Comparison of ENCODE assay signal across 17 mouse cellular contexts in the genomic region with DNA sequence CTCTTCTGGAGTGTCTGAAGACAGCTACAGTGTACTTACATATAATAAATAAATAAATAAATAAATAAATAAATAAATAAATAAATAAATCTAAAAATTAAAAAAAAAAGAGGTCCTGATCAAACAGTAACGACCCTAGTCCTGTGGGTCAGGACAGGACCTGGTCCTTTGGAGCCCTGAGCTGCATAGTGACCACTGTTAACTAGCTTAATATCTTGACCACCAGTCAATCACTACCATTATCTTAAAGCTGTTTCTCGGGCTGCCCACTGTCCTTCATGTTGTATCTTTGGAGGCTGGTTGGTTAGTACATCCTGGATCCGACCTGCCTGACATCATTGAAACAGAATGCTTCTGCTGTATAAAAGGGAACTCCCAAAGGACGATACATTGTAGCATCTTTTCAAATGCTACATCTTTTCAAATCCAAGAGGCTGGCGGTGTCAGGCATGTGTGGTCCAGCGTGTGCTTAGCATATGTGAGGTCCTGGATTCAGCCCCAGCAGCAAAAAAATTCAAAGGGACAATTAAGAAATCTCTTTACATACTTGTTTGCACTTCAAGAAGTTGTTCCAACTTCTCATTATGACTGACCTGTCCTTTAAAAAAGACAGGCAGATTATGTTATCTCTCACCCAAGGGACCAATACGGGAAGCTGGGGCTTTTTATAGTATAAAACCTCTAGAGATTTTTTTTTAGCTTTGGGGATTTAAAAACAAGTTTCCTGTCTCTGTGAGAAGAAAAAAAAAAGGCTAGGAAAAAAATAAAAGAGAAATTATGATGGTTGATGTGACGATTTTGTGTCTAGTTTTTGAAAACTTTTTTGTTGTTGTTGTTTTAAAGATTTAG.
"Had no signal": no experiment of that assay in that cellular context is flagged by ENCODE, and none has a peak within 500 bp of the region (broad histone marks: within the 10 kb centered on the region; RNA-seq: fewer than 3 reads in every experiment).

No protein-coding gene starts in this region.

- DNase-seq: liver, postnatal 0 days; lung, adult 2 months; lung, postnatal 14 days; lung, postnatal 36 days; right cerebral cortex, postnatal 14 days; spleen, adult 18-20 months; thymus, adult 2 months; thymus, postnatal 25 days; thymus, postnatal 4 days had no signal

- H3K27me3 ChIP-seq: lung, embryonic 15.5 days; midbrain, embryonic 13.5 days; midbrain, embryonic 15.5 days; neural tube, embryonic 12.5 days; stomach, embryonic 15.5 days had no signal

- H3K36me3 ChIP-seq: lung, embryonic 15.5 days; midbrain, embryonic 13.5 days; midbrain, embryonic 15.5 days; neural tube, embryonic 12.5 days; stomach, embryonic 15.5 days had no signal

- H3K4me3 ChIP-seq: lung, embryonic 15.5 days; megakaryocyte, embryonic 14.5 days; midbrain, embryonic 13.5 days; midbrain, embryonic 15.5 days; neural tube, embryonic 12.5 days; stomach, embryonic 15.5 days had no signal

- H3K4me1 ChIP-seq: lung, embryonic 15.5 days; megakaryocyte, embryonic 14.5 days; midbrain, embryonic 13.5 days; midbrain, embryonic 15.5 days; neural tube, embryonic 12.5 days; stomach, embryonic 15.5 days had no signal

- H3K27ac ChIP-seq: lung, embryonic 15.5 days; macrophage; midbrain, embryonic 13.5 days; midbrain, embryonic 15.5 days; neural tube, embryonic 12.5 days; stomach, embryonic 15.5 days; stomach, postnatal 0 days had no signal

- H3K9ac ChIP-seq: liver, postnatal 0 days; lung, embryonic 15.5 days; midbrain, embryonic 13.5 days; midbrain, embryonic 15.5 days; neural tube, embryonic 12.5 days; stomach, embryonic 15.5 days had no signal
